Mouse (Mus musculus) MEL (cell line): ENCODE measurements around the gene Csnk2a2. TPM values are rescaled to one million over a fixed set of nuclear protein-coding genes. Genes with fewer than 3 reads are reported as not detected.

Experiments used
- DNase-seq: peaks from one replicate; pipeline ENCODE4 v3.0.0; 2011; ENCODE audit warnings: low read depth, low spot score
- H3K27ac ChIP-seq: 2 replicates; pipeline ENCODE4 v1.5.1; 2012; ENCODE audit warnings: low read depth, mild to moderate bottlenecking, control low read depth, low read length, moderate library complexity; ENCODE audit not compliant: control insufficient read depth
- H3K27me3 ChIP-seq, 2 experiments: fragments of 150-350 bp in 1 of 2; sonication (generic) in 1 of 2; 2 replicates each; pipeline ENCODE4 v1.6.1; 2012; ENCODE audit warnings: low read length in 2 of 2, mild to moderate bottlenecking in 2 of 2, improper control_type of control experiment in 1 of 2, moderate library complexity in 1 of 2; ENCODE audit not compliant: insufficient read depth in 2 of 2, control insufficient read depth in 1 of 2
- H3K36me3 ChIP-seq, 2 experiments: 2 replicates each; pipeline ENCODE4 v1.6.1; 2012 to 2014; ENCODE audit warnings: low read length in 2 of 2, improper control_type of control experiment in 1 of 2, inconsistent platforms in 1 of 2, mild to moderate bottlenecking in 1 of 2; ENCODE audit not compliant: insufficient read depth in 2 of 2, control insufficient read depth in 1 of 2
- H3K4me1 ChIP-seq, 2 experiments: fragments of 150-350 bp in 1 of 2; sonication (generic) in 1 of 2; 2 replicates each; pipeline ENCODE4 v1.6.1; 2012; ENCODE audit warnings: low read length in 2 of 2, improper control_type of control experiment in 1 of 2, mild to moderate bottlenecking in 1 of 2; ENCODE audit not compliant: insufficient read depth in 2 of 2, control insufficient read depth in 1 of 2
- H3K4me3 ChIP-seq, 2 experiments: fragments of 150-350 bp in 1 of 2; sonication (generic) in 1 of 2; 2 replicates each; pipeline ENCODE4 v1.5.1; 2012; ENCODE audit warnings: low read depth in 2 of 2, low read length in 2 of 2, mild to moderate bottlenecking in 2 of 2, moderate library complexity in 2 of 2, control low read depth in 1 of 2, improper control_type of control experiment in 1 of 2; ENCODE audit not compliant: control insufficient read depth in 1 of 2, insufficient read depth in 1 of 2
- H3K79me2 ChIP-seq: 2 replicates; pipeline ENCODE4 v1.6.1; 2012; ENCODE audit warnings: mild to moderate bottlenecking, low read length, moderate library complexity; ENCODE audit not compliant: control insufficient read depth, poor library complexity, insufficient read depth
- H3K9ac ChIP-seq: 2 replicates; pipeline ENCODE4 v1.6.1; 2012; ENCODE audit warnings: low read depth, mild to moderate bottlenecking, control low read depth, low read length, moderate library complexity; ENCODE audit not compliant: control insufficient read depth, poor library complexity, severe bottlenecking
- H3K9me3 ChIP-seq: fragments of 150-350 bp; sonication (generic); replicated peaks from 2 replicates; pipeline ENCODE4 v1.6.1; 2012; ENCODE audit warnings: mild to moderate bottlenecking, low read length, improper control_type of control experiment, moderate library complexity; ENCODE audit not compliant: insufficient read depth
- CHD1 ChIP-seq: IDR thresholded peaks from 2 replicates; pipeline ENCODE4 v1.6.1; 2012; ENCODE audit warnings: low read depth, mild to moderate bottlenecking, inconsistent platforms, low read length, improper control_type of control experiment
- ELF1 ChIP-seq: IDR thresholded peaks from 2 replicates; pipeline ENCODE4 v1.6.1; 2014; ENCODE audit warnings: low read depth, mild to moderate bottlenecking, inconsistent platforms, low read length, improper control_type of control experiment, moderate library complexity
- EP300 ChIP-seq, 2 experiments: IDR thresholded peaks; 2 replicates each; pipeline ENCODE4 v1.6.1; 2011; ENCODE audit warnings: improper control_type of control experiment in 2 of 2, low read length in 2 of 2, low read depth in 1 of 2, mild to moderate bottlenecking in 1 of 2
- ETS1 ChIP-seq: IDR thresholded peaks from 2 replicates; pipeline ENCODE4 v1.6.1; 2012; ENCODE audit warnings: low read depth, mild to moderate bottlenecking, inconsistent platforms, low read length, improper control_type of control experiment, moderate library complexity
- GABPA ChIP-seq: IDR thresholded peaks from 2 replicates; pipeline ENCODE4 v1.6.1; 2012; ENCODE audit warnings: low read depth, mild to moderate bottlenecking, inconsistent platforms, low read length, improper control_type of control experiment, moderate library complexity
- GATA1 ChIP-seq: IDR thresholded peaks from 2 replicates; pipeline ENCODE4 v1.6.1; 2011; ENCODE audit warnings: low read depth, low read length, improper control_type of control experiment
- MAX ChIP-seq: IDR thresholded peaks from 2 replicates; pipeline ENCODE4 v1.6.1; 2011; ENCODE audit warnings: low read length, improper control_type of control experiment
- MEF2A ChIP-seq: IDR thresholded peaks from 2 replicates; pipeline ENCODE4 v1.6.1; 2014; ENCODE audit warnings: low read depth, mild to moderate bottlenecking, inconsistent platforms, low read length, improper control_type of control experiment; ENCODE audit not compliant: poor library complexity, insufficient replicate concordance, severe bottlenecking; ENCODE audit errors: extremely low read depth
- MYB ChIP-seq: IDR thresholded peaks from 2 replicates; pipeline ENCODE4 v1.6.1; 2011; ENCODE audit warnings: mild to moderate bottlenecking, low read depth, low read length, improper control_type of control experiment
- POLR2AphosphoS2 ChIP-seq: IDR thresholded peaks from 2 replicates; pipeline ENCODE4 v1.6.1; 2011; ENCODE audit warnings: low read length, improper control_type of control experiment
- RAD21 ChIP-seq: IDR thresholded peaks from 2 replicates; pipeline ENCODE4 v1.6.1; 2011; ENCODE audit warnings: mild to moderate bottlenecking, low read depth, low read length, improper control_type of control experiment
- TAL1 ChIP-seq: IDR thresholded peaks from 2 replicates; pipeline ENCODE4 v1.6.1; 2012; ENCODE audit warnings: mild to moderate bottlenecking, inconsistent platforms, low read length, moderate library complexity, mixed read lengths
- TBP ChIP-seq: IDR thresholded peaks from 2 replicates; pipeline ENCODE4 v1.8.0; 2011; ENCODE audit warnings: low read depth, low read length, improper control_type of control experiment
- TCF12 ChIP-seq: IDR thresholded peaks from 2 replicates; pipeline ENCODE4 v1.6.1; 2014; ENCODE audit warnings: low read depth, mild to moderate bottlenecking, inconsistent platforms, low read length, improper control_type of control experiment, moderate library complexity
- UBTF ChIP-seq: IDR thresholded peaks from 2 replicates; pipeline ENCODE4 v1.6.1; 2012; ENCODE audit warnings: low read depth, mild to moderate bottlenecking, inconsistent platforms, low read length, improper control_type of control experiment, moderate library complexity, borderline replicate concordance; ENCODE audit not compliant: insufficient read depth
- USF2 ChIP-seq, 2 experiments: IDR thresholded peaks; 2 replicates each; pipeline ENCODE4 v1.6.1; 2011 to 2012; ENCODE audit warnings: improper control_type of control experiment in 2 of 2, low read length in 2 of 2, borderline replicate concordance in 1 of 2, inconsistent platforms in 1 of 2, low read depth in 1 of 2, mild to moderate bottlenecking in 1 of 2; ENCODE audit not compliant: insufficient read depth in 1 of 2
- ZC3H11A ChIP-seq: IDR thresholded peaks from 2 replicates; pipeline ENCODE4 v1.6.1; 2012; ENCODE audit warnings: low read depth, mild to moderate bottlenecking, inconsistent platforms, low read length, improper control_type of control experiment
- ZMIZ1 ChIP-seq: IDR thresholded peaks from 2 replicates; pipeline ENCODE4 v1.6.1; 2012; ENCODE audit warnings: low read depth, mild to moderate bottlenecking, inconsistent platforms, low read length, improper control_type of control experiment, moderate library complexity
- ZNF384 ChIP-seq: IDR thresholded peaks from 2 replicates; pipeline ENCODE4 v1.6.1; 2012; ENCODE audit warnings: low read depth, mild to moderate bottlenecking, inconsistent platforms, low read length, improper control_type of control experiment
- polyA plus RNA-seq, 2 experiments: library from polyadenylated mRNA; stranded (reverse) in 1 of 2; unstranded in 1 of 2; fragments of >175 nt in 1 of 2; fragments of >200 nt in 1 of 2; gene quantifications; 2 replicates each; pipeline versions ENCODE4 v1.2.1 to v1.2.4; 2012; ENCODE audit warnings: low replicate concordance in 2 of 2, low read depth in 1 of 2; ENCODE audit not compliant: insufficient read length in 2 of 2, insufficient read depth in 1 of 2, missing spikeins in 1 of 2
- total RNA-seq: library from RNA; depleted of rRNA; stranded (reverse); fragments of 300-350 nt; gene quantifications from 2 replicates; pipeline ENCODE4 v1.2.3, GENCODE M21; 2012

Csnk2a2 gene
- total and polyA plus RNA-seq, 3 experiments, result 44.0 to 121 TPM; not detected in 1

GRCm38 (mm10) chr8:95499266-95500064 is 9.6 kb upstream of the Csnk2a2 start:
- no peaks in the 10 kb centered on the region for H3K36me3 ChIP-seq
- H3K27me3 ChIP-seq, result peaks cover 9 to 10% of the 10 kb centered on the region in 2 experiments
- H3K9ac ChIP-seq, result no peak overlapping the region
- no peaks in the 10 kb centered on the region for H3K9me3 ChIP-seq
- H3K4me1 ChIP-seq, result no peaks in the 10 kb centered on the region
- H3K4me3 ChIP-seq, result no peak overlapping the region
- TF ChIP-seq TBP, result no peak
- TF ChIP-seq EP300 (IDR thresholded peaks at IDR 0.05; ENCODE audit: low read depth in 1 of 2, low read length in 2 of 2), result peak in 1 of 2 experiments; percentile 50; a peak in 2 of 4 replicates
- TF ChIP-seq POLR2AphosphoS2, result no peak
- peak; percentile 63 for TF ChIP-seq ETS1
- no peak for TF ChIP-seq UBTF
- TF ChIP-seq CHD1, result no peak
- TF ChIP-seq ZMIZ1, result no peak
- peak; percentile 44; the same call in 1 of the 2 replicates for TF ChIP-seq TAL1
- TF ChIP-seq USF2 (IDR thresholded peaks at IDR 0.05; ENCODE audit: borderline replicate concordance in 1 of 2, insufficient read depth in 1 of 2, low read depth in 1 of 2, low read length in 2 of 2), result no peak
- TF ChIP-seq MYB, result no peak
- TF ChIP-seq GATA1, result peak; percentile 63
- TF ChIP-seq, all 39 proteins: peak for 4
- Histone ChIP-seq H3K79me2 (no peaks in the 10 kb centered on the region), H3K27ac (no peak overlapping the region)
- DNase-seq, result peak; percentile 32

- no peaks in the 10 kb centered on the region for H3K4me1 ChIP-seq
- H3K36me3 ChIP-seq, result no peaks in the 10 kb centered on the region
- DNase-seq, result no peak
- H3K27ac ChIP-seq, result no peak overlapping the region
- no peak overlapping the region for H3K4me3 ChIP-seq
- H3K9ac ChIP-seq, result no peak overlapping the region
- H3K9me3 ChIP-seq, result no peaks in the 10 kb centered on the region
- no peaks in the 10 kb centered on the region for H3K79me2 ChIP-seq
- peaks cover 9 to 10% of the 10 kb centered on the region in 2 experiments for H3K27me3 ChIP-seq
- TF ChIP-seq EP300 (IDR thresholded peaks at IDR 0.05; ENCODE audit: low read depth in 1 of 2, low read length in 2 of 2), result no peak
- TF ChIP-seq GABPA, result no peak
- TF ChIP-seq CHD1, result no peak
- no peak for TF ChIP-seq UBTF
- TF ChIP-seq MEF2A, result no peak
- no peak for TF ChIP-seq ZNF384
- TF ChIP-seq ZC3H11A, result no peak
- no peak for TF ChIP-seq TCF12
- TF ChIP-seq POLR2AphosphoS2, result no peak
- TF ChIP-seq USF2 (IDR thresholded peaks at IDR 0.05; ENCODE audit: borderline replicate concordance in 1 of 2, insufficient read depth in 1 of 2, low read depth in 1 of 2, low read length in 2 of 2), result no peak
- no peak for TF ChIP-seq ZMIZ1
- TF ChIP-seq RAD21, result no peak
- TF ChIP-seq ELF1, result no peak
- no peak for TF ChIP-seq TBP
- no peak for TF ChIP-seq MAX
- TF ChIP-seq ETS1, result no peak
- no peak for TF ChIP-seq GATA1
Observed at GRCm38 (mm10) chr8:95497821-95498220, 8.0 kb upstream of the Csnk2a2 start.
